Mouse (Mus musculus) hindlimb bud, embryonic 11.5 days (tissue): ENCODE data around the gene Vmo1.
"Not testable (repeated sequence)": the region's sequence is repeated elsewhere in the genome, so short reads cannot be mapped to it uniquely, and the experiment has no call there.

Experiments
- DNase-seq: peaks from one replicate; pipeline ENCODE4 v3.0.0-alpha.2; 2012; ENCODE audit warnings: low read depth, low spot score; ENCODE audit errors: extremely low spot score

Gene Vmo1

DNA sequence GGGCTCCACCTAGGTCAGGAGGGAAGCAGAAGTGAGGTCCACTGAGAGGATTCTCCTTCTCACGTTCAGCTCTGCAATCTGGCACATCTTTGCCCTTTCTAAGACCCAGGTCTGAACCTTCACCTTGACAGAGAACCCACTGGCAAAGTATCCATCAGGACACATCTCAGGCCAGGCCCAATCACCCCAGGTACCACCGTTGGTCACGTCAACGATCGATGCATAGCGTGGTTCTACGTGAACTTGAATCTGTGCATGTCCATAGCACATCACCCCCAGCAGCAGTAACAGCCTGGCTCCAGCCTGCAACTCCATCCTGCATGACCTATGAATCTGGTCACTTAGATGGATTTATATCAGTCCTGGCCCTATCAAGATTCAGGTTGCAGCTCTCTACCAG is at the start of gene Vmo1:
TSS of gene Vmo1 (minus strand) at position 329 of the 400 bp plus-strand sequence.
- DNase-seq, result no peak

DNA sequence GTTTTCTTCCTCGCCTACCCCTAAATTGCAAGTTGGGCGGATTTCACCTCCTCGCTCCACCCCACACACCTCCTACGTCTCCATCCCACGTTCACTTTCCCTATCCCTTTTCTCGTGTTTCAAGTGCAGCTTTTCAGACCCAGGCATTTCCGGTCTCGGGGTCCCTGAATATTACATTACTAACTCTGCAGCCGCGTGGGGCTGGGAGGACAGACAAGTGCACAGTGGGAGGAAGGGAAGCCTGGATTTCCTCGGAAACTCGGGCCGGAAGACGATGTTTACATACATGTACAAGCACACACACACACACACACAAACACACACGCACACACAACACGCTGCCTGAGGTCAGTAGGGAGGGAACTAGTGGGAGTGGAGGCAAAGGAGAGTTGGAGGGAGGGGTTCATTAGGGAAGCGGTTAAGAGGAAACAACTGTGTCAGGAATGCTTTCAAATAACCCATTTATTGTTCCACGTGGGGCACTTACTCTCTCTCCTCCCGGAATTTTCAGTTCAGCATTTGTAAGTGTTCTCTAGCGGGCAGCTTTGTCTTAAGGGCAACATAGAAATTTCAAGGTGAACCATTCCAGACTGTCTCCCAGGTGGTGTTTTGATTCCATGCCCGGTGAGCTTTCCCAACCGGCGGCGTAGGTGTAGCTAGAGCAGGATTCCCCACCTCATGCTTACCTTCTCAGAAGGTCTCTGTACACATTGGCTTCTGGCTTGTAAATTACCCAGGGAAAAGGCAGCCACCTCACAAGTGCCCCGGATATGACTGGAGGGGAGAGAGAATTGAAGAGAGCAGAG is 49.3 kb upstream of the Vmo1 start:
- no peak for DNase-seq

GRCm38 (mm10) chr11:70562995-70563469 is 48.6 kb upstream of the Vmo1 start:
- no peak for DNase-seq

DNA sequence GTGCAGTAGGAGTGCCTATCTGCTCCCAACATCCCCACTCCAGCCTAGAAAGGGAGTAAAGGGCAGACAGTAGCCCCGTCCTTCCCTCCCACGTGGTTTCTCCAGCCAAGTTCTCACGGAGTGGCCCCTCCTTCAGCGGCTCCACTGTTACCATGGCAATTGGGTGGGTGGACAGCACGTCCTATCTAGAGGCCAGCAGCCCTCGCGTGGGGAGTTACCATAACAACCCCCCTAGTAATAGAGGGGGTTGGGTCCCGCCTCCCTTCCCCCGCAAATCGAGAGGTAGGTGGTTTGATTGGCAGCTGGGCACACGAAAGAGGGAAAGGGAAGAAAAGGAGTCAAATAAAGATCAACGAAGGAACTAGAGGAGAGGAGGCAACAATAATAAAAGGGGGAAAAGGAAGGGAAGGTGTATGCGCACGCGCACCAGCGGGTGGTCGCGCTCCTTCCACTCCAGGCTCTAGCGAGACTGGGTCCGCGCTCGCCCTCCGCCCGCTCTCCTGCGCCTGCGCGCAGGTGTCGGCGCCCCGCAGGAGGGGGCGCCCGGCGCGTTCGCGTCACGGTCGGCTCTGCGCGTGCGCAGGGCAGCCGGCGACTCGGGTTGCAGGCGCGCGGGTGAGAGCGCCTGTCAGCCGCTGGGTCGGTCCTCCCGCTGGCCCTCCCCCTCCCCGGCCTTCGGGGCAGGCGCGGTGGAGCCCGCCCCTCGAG is 48.0 kb upstream of the Vmo1 start, which contains the start of gene Mink1:
TSS of gene Mink1 (plus strand) at position 595 of the 708 bp plus-strand sequence.
- DNase-seq, result peak; percentile 47

GRCm38 (mm10) chr11:70561937-70562286 is 47.5 kb upstream of the Vmo1 start:
- DNase-seq, result no peak

GRCm38 (mm10) chr11:70557545-70557944 is 43.1 kb upstream of the Vmo1 start:
- DNase-seq, result no peak

DNA sequence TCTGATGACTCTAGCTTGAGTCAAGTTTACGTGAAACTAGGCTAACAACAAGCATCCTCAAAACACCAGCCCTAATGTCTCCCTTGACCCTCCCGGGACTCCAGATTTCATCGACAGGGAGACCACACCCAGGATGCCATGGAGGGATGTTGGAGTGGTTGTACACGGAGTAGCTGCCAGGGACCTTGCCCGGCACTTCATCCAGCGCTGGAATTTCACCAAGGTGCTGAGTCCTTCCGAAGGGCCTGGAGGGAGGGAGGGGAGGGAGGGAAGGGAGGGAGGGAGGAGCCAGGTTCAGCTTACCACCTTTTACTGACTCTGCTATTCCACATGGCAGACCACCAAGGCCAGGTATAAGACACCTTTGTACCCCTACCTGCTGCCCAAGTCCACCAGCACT is 39.5 kb upstream of the Vmo1 start:
- DNase-seq, result no peak

DNA sequence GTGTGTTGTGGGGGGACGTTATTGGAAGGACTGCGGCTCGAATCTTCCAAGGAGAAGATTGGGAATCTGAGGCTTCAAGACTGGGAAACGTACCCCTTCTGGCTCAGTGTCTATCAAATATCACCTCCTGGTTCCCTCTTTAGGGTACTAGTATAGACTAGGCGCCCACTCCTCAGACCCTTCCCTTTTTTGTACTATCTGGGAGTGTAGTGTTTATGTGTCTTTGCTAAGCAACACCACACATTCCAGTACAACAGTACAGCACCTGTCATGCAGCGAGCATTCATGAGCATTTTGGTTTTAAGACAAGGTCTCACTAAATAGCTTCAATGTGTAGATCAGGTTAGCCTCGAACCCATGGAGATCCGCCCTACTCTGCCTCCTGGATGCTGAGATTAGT is 37.1 kb upstream of the Vmo1 start:
- no peak for DNase-seq

DNA sequence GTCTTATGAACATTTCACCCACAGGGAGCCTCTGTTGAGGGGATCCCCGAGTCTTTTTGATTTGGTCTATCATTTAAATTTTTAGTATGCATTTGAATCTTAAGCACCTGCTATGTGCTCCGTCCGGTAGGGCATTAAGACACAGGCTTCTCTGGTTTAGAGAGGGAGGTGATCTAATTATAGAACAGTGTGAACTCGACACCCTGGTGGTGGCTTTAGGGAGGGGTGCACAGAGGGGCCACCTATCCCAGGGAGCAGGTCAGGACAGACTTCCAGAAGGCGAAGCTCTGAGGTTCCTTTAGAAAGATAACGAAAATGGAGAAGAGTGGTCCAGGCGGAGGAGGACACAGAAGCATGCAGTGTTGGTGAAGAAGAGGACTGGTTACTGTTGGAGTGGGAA is 30.1 kb upstream of the Vmo1 start:
- DNase-seq, result no peak

DNA sequence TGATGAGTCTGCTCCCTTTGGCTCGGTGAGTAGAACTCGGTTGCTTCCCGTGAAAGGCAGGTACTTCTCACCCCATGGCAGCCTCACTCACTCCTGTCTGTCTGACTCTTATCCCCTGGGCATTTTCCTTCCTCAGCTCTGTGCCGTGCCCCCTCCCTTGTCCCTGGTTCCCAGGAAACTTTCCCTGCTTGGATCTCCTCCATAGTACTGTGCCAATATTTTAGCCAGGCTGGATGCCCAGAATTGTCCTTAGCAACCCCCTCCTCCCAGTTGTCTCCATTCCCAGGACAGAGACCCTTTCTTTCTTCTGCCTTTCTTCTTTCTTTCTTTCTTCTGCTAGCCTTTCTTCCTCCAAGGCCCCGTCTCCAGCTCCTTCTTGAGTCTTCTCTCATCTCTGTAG is 27.0 kb upstream of the Vmo1 start:
- no peak for DNase-seq

- no peak for DNase-seq
These were observed 26.5 kb upstream of the Vmo1 start for GRCm38 (mm10) chr11:70540928-70541327.

- no peak for DNase-seq
These were observed 25.6 kb upstream of the Vmo1 start, which contains the start of gene Pld2 for GRCm38 (mm10) chr11:70539877-70540587. Pld2 (plus strand) TSS chr11:70540064.

- no peak for DNase-seq
These were observed 25.0 kb upstream of the Vmo1 start for GRCm38 (mm10) chr11:70539423-70539822.

DNA sequence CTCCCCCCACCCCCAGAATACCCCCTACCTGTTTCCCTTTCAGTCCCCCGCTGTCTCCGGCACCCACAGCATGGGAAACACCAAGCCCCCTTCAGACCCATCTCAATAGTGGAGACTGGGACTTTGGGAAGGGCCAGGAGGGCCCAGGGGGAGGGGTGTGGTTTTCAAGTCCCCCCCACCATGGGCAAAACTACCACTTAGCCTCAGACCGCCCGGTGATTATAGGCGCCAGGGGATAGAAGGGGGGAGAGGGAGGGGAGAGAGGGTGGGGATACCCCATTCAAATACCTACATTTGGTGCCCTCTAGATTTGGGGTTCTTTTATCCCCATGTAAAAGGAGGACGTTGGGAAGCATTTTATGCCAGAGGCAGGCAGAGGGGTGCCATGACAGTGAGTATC is 18.4 kb upstream of the Vmo1 start, which contains the start of gene Gm40193:
TSS of gene Gm40193 (minus strand) at position 101 of the 400 bp plus-strand sequence.
- no peak for DNase-seq

DNA sequence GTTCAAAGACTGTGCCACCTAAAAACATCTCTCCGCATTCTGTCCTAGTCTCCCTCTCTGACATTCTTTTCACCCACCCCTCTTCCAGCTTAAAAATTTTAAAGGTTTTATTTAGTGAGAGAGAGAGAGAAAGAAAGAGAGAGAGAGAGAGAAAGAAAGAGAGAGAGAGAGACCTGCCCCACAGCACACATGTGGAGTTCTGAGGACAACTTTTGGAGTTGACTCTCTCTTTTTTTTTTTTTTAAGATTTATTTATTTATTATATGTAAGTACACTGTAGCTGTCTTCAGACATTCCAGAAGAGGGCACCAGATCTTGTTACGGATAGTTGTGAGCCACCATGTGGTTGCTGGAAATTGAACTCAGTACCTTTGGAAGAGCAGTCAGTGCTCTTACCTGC is 16.6 kb upstream of the Vmo1 start:
- not testable (repeated sequence) for DNase-seq

DNA sequence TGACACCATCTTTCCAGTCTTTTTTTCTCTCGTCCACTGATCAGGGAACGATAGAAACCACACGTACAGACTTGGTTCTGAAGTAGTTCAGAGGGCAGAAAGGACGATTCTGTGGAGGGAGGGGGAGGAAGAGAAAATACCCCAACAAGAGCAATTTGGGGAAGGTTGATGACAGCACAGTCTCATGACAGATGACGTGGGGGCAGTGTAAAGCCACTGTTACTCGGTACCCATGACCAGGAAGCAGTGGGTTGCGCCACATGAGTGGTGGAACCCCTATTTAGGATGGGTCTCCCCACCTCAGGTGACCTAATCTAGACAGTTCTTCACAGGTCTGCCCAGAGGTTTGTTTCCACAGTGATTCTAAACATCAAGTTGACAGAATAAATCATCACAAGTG is 14.2 kb upstream of the Vmo1 start:
- no peak for DNase-seq

- DNase-seq, result no peak
These were observed 11.8 kb upstream of the Vmo1 start for GRCm38 (mm10) chr11:70526211-70526610.

DNA sequence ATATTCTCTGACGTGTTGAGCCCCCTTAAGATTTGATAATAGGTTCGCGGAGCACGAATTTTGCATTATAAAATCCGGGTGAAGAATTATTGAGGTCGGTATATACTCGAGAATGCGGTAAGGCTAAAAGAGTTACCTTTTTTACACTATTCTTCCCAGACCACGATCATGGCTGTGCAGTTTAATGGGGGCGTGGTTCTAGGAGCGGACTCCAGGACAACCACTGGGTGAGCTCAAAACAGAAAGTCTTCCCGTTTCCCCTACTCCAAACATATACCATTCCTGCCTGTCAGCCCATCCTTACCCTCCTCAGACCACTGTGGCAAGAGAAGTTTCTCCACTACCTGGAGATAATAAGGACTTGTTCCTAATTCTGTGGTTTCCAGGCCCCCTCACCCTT is 11.3 kb upstream of the Vmo1 start:
- DNase-seq, result no peak

- peak; percentile 93 for DNase-seq
These were observed 10.8 kb upstream of the Vmo1 start, which contains the start of gene Psmb6 for GRCm38 (mm10) chr11:70525184-70525678. Psmb6 (plus strand) TSS chr11:70525367.

DNA sequence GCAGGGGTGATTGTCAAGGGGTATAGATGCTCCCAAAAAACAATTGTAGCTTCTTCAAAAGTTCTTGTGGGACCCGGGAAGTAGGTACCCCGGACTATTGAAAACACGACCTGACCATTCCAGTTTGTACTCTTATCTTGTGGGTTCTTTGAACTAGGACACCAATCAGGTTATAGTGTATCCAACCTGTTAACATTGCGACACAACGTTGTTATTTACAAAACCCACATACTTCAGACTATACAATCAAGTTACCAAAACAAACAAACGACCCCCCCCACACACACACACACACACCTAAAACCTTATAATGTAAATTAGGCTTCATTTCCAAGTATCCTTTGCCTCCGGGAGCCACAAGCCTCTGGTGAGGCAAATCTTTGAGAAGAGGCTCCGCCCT is 10.4 kb upstream of the Vmo1 start:
- no peak for DNase-seq

DNA sequence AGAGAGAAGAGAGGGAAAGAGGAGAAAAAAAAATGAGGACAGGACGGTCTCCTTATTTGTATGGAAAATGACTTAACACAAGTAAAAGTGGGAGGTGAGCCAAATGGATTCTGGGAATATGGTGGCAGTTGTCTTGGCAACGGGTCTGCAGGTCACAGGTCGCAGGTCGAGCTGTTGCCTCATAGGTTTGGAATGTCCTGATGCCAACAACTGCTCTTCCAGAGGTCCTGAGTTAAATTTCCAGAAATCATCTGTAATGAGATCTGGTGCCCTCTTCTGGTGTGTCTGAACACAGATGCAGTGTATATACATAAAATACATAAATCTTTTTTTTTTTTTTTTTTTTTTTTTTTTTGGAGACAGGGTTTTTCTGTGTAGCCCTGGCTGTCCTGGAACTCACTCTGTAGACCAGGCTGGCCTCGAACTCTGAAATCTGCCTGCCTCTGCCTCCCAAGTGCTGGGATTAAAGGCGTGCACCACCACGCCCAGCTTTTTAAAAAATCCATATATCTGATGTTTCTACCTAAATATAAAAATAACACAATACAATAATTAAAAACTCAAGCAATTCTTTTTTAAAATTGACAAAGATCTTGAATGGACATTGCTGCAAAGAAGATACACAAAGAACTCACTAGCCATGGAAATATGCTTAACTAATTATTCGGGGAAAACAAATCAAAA is 9.0 kb upstream of the Vmo1 start:
- DNase-seq, result not testable (repeated sequence)
